Mouse (Mus musculus) mesoderm, embryonic 11.5 days (tissue): ENCODE measurements around the gene Tmem209.
A peak's percentile ranks its signal among the peaks of the same experiment; 100 is the strongest.

Source experiments
- DNase-seq: peaks from one replicate; pipeline ENCODE4 v3.0.0-alpha.2; 2012; ENCODE audit warnings: low read depth, low spot score

The Tmem209 gene

GRCm38 (mm10) chr6:30538240-30538639 is 28.7 kb upstream of the Tmem209 start:
- DNase-seq = no peak

- DNase-seq = no peak
Observed at GRCm38 (mm10) chr6:30535340-30535739, 25.8 kb upstream of the Tmem209 start.

- no peak for DNase-seq
Observed at GRCm38 (mm10) chr6:30528800-30529199, 19.2 kb upstream of the Tmem209 start.

GRCm38 (mm10) chr6:30526586-30527515 is 17.3 kb upstream of the Tmem209 start:
- no peak for DNase-seq

GRCm38 (mm10) chr6:30525456-30526332 is 16.1 kb upstream of the Tmem209 start:
- no peak for DNase-seq

GRCm38 (mm10) chr6:30520400-30520799 is 10.8 kb upstream of the Tmem209 start:
- no peak for DNase-seq

GRCm38 (mm10) chr6:30514242-30514641 is 4.7 kb upstream of the Tmem209 start:
- DNase-seq = no peak

- no peak for DNase-seq
Observed at GRCm38 (mm10) chr6:30510291-30510690, 708 bp upstream of the Tmem209 start.

GRCm38 (mm10) chr6:30508824-30509223 is 759 bp downstream of the Tmem209 start:
- no peak for DNase-seq

- no peak for DNase-seq
Observed at GRCm38 (mm10) chr6:30499049-30499448, 10.5 kb downstream of the Tmem209 start.

GRCm38 (mm10) chr6:30486504-30486903 is 23.1 kb downstream of the Tmem209 start:
- no peak for DNase-seq

GRCm38 (mm10) chr6:30482908-30483307 is 26.7 kb downstream of the Tmem209 start:
- DNase-seq = no peak

- no peak for DNase-seq
Observed at GRCm38 (mm10) chr6:30479418-30479817, 30.2 kb downstream of the Tmem209 start.

GRCm38 (mm10) chr6:30477784-30478183 is 31.8 kb downstream of the Tmem209 start:
- no peak for DNase-seq

- DNase-seq = no peak
Observed at GRCm38 (mm10) chr6:30477210-30477714, 32.3 kb downstream of the Tmem209 start.

GRCm38 (mm10) chr6:30476025-30476765 is 33.4 kb downstream of the Tmem209 start:
- DNase-seq = no peak

- no peak for DNase-seq
Observed at GRCm38 (mm10) chr6:30471706-30472105, 37.9 kb downstream of the Tmem209 start.

- DNase-seq = no peak
Observed at GRCm38 (mm10) chr6:30469370-30469769, 40.2 kb downstream of the Tmem209 start.

GRCm38 (mm10) chr6:30468684-30469083 is 40.9 kb downstream of the Tmem209 start:
- DNase-seq = peak; percentile 44

- no peak for DNase-seq
Observed at GRCm38 (mm10) chr6:30468058-30468457, 41.5 kb downstream of the Tmem209 start.

- DNase-seq = no peak
Observed at GRCm38 (mm10) chr6:30465586-30465985, 44.0 kb downstream of the Tmem209 start.
